Comparison of ENCODE assay signal across 23 mouse cellular contexts in genomic region chr7:45880531-45880930, GRCm38 (mm10). TPM values are rescaled to one million over a fixed set of nuclear protein-coding genes. Genes with fewer than 3 reads are reported as not detected.
DNase-seq lines count a peak whose midpoint lies in the region; TF ChIP-seq lines count a peak whose summit lies in the region.
"Had no signal": no experiment of that assay in that cellular context is flagged by ENCODE, and none has a peak within 500 bp of the region (broad histone marks: within the 10 kb centered on the region; RNA-seq: fewer than 3 reads in every experiment).

No protein-coding gene starts in this region.

- H3K9me3 ChIP-seq in E14TG2a.4 (ENCODE audit: low read length) = no peaks in the 10 kb centered on the region
- H3K9me3 ChIP-seq: embryonic facial prominence, embryonic 15.5 days; forebrain, embryonic 12.5 days had no signal

- no peaks in the 10 kb centered on the region for H3K27me3 ChIP-seq in E14TG2a.4 (ENCODE audit: insufficient read depth, low read length)
- H3K27me3 ChIP-seq: CH12.LX; embryonic facial prominence, embryonic 13.5 days; embryonic facial prominence, embryonic 15.5 days; forebrain, embryonic 12.5 days had no signal

- no peak for TF ChIP-seq CTCF in gastrocnemius, adult 2 months (IDR thresholded peaks at IDR 0.05)
- TF ChIP-seq CTCF in E14TG2a.4 (conservative IDR thresholded peaks at IDR 0.05; ENCODE audit: low read length) = peak; percentile 37

- H3K36me3 ChIP-seq in E14TG2a.4 (ENCODE audit: insufficient read depth, low read length) = peaks cover 77% of the 10 kb centered on the region

- H3K27ac ChIP-seq in gastrocnemius, adult 2 months = no peak overlapping the region
- H3K27ac ChIP-seq: embryonic facial prominence, embryonic 13.5 days; embryonic facial prominence, embryonic 15.5 days; forebrain, embryonic 10.5 days; forebrain, embryonic 12.5 days had no signal

- no peak overlapping the region for H3K4me3 ChIP-seq in gastrocnemius, adult 2 months
- peak overlapping the region; percentile 43; the same call in 1 of the 2 replicates for H3K4me3 ChIP-seq in E14TG2a.4 (replicated peaks; ENCODE audit: low read length)
- H3K4me3 ChIP-seq: embryonic facial prominence, embryonic 13.5 days; embryonic facial prominence, embryonic 15.5 days; erythroblast, embryonic 14.5 days; forebrain, embryonic 10.5 days; forebrain, embryonic 12.5 days had no signal

- DNase-seq in gastrocnemius, adult 2 months = peak; percentile 15
- no peak for DNase-seq in gastrocnemius, postnatal 36 days
- DNase-seq in ZHBTc4 (ENCODE audit: low read depth, low spot score) = peak; percentile 58
- DNase-seq in layer of hippocampus, adult 9-11 months = no peak
- DNase-seq: adrenal gland, adult 2 months; adrenal gland, postnatal 10 days; adrenal gland, postnatal 25 days; B cell, adult 2 months; cerebellum, adult 11 months; cerebellum, adult 18-20 months; cerebellum, adult 8-10 months; cerebellum, adult 9-11 months; cerebellum, postnatal 14 days; cerebellum, postnatal 36 days; embryo, embryonic 11 days had no signal

- H3K4me1 ChIP-seq in E14TG2a.4 (replicated peaks; ENCODE audit: low read depth, low read length) = peaks cover 11% of the 10 kb centered on the region
- H3K4me1 ChIP-seq: embryonic facial prominence, embryonic 15.5 days; forebrain, embryonic 10.5 days; forebrain, embryonic 12.5 days had no signal

- intact Hi-C loops in gastrocnemius, adult 2 months (cut with DNase I) = no loop called here
- intact Hi-C loops in gastrocnemius, postnatal 36 days (cut with DNase I) = no loop called here

RNA-seq across cellular contexts. Expression of gene Grin2d, which starts 2.4 kb away (rescaled TPM):
- under 1 TPM; 0.13 to 0.14 TPM for total RNA-seq in gastrocnemius, adult 2 months (2021)
- under 1 TPM; 0.22 to 0.23 TPM for total RNA-seq in gastrocnemius, postnatal 36 days (2021)

RNA-seq across cellular contexts. Expression of gene Kdelr1, which starts 8.0 kb away (rescaled TPM):
- total RNA-seq in gastrocnemius, adult 2 months (2021) = 10 to 100 TPM; 63.2 to 65.6 TPM
- 10 to 100 TPM; 52.8 to 56.7 TPM for total RNA-seq in gastrocnemius, postnatal 36 days (2021)

RNA-seq across cellular contexts. Expression of gene Syngr4, which starts 16.0 kb away (rescaled TPM):
- not detected for total RNA-seq in gastrocnemius, adult 2 months (2021)
- total RNA-seq in gastrocnemius, postnatal 36 days (2021) = not detected
- total RNA-seq: adrenal gland, adult 2 months; CH12.LX; ES-E14 had no signal

RNA-seq across cellular contexts. Expression of gene Tmem143, which starts 16.2 kb away (rescaled TPM):
- total RNA-seq in gastrocnemius, adult 2 months (2021) = 10 to 100 TPM; 51.3 to 66.3 TPM
- 10 to 100 TPM; 54.4 to 59.5 TPM for total RNA-seq in gastrocnemius, postnatal 36 days (2021)

RNA-seq across cellular contexts. Expression of gene Emp3, which starts 40.7 kb away (rescaled TPM):
- 10 to 100 TPM in 1 of 2 experiments, 1 to 10 TPM in 1; 7.7 to 18.2 TPM for total RNA-seq in gastrocnemius, adult 2 months (2021)
- total RNA-seq in gastrocnemius, postnatal 36 days (2021) = 10 to 100 TPM; 10.9 to 11.2 TPM

Comparison
In these comparisons a context has a peak if more than half of its experiments do, and no peak if none do; other contexts are left out.
1. DNase-seq: peak in gastrocnemius, adult 2 months (single experiment) and ZHBTc4 (single experiment); none in gastrocnemius, postnatal 36 days (0 of 2) and layer of hippocampus, adult 9-11 months (single experiment).